Mouse (Mus musculus) spleen, postnatal 14 days (tissue): Measurements from ENCODE around the gene Celsr1.

Experiments used
- DNase-seq, 2 experiments: peaks; one replicate each; pipeline ENCODE4 v3.0.0; 2021 to 2022; ENCODE audit warnings: low spot score in 2 of 2

Gene Celsr1

DNA sequence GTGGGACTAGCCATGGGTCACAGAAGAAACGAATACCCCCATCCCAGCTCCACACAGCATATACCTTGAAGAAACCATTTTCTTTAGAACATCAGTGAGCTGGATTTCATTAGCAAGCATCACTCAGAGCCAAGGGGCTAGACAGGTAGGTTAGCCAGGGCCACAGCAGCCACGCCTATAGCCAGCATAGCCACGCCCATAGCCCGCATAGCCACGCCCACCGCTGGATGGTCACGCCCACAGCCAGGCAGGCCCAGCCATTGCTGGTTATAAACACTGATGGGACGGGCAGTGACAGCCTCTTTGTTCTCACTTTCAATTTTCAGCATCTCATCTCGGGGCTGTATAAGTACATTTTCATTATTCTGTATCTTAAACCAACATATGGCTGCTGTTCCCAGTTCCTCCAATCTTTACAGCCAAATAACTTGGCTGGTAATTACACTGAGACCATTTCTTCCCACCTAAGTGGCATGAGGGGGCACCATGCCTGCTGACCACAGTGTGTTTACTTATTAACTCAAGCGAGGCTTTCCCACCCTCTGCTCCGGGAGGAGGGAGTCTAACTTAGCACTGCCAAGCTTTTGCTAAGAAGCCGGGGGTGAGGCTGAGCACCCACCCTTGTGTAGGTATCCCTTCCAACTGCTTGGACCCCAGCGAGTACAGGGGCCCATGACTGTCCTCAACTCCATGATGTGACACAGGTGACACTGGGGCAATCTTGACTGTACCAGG is 37.4 kb downstream of the Celsr1 start:
- DNase-seq: peak; percentile 30 to 49

DNA sequence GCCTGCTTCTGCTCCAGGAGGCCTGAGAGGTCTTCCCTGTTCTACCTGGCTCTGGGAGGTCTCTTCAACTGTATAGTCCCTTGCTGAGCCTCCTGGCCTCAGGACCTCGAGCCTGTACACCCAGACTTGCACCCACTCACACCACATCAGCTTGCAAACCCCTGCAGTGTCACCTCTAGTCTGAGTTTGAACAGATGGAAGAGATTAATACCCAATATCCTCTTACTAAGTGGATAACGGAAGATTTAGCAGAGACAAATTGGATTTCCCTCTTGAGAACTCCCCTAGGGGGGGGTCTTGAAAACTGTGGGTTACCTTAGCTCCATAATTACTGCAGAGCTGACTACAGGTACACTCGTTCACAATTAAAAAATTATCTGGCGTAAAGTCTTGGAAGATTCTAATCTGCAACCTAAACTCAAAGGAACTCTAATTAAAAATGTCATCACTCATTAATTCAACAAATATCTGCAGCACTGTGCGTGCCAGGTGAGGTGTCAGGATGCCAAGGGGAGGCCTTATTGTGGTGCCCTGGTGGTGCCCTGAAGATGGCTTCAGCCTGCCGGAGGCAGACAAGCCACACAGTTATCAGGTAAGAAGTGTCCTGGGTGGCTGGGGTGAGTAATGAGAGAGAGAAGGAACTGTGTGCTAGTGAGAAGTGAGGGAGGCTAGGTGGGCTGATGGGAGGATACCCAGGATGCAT is 38.5 kb downstream of the Celsr1 start:
- DNase-seq: no peak

- no peak for DNase-seq
Measured at GRCm38 (mm10) chr15:85993931-85994583, 39.5 kb downstream of the Celsr1 start.

DNA sequence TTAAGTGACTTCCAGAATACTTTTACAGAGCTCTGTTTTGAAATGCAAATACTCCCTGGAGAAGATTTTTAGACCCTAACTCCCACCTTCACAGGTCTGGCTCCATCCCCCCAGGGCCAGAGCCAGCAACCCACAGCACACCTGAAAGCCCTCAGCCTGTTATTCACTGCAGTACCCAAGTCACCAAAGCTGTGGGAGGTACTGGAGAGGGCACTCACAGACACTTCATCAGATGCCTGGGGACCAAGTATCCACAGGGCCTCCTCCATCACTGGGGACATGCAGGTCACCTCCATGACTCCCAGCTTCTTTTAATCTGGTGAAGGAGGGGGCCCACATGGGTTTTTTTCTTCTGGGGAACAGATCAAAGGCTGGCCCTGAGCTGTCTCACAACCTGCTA is 40.2 kb downstream of the Celsr1 start:
- no peak for DNase-seq

DNA sequence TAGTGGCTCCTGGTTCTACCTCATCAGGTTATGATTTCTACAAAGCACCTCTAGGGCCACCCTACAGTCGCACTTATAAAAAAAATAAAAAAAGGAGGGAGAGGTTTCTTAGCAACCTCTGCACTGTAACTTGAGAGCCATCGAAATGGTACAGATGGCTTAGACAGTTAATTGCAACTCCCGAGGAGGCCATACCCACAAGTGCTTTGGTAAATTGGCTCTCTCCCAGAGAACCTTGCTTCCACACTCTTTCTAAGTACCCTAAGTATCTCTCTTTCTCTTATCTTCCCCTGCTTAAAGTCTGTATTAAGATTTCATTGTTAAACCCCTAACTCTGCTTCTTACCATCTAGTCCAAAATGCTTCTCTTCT is 41.5 kb downstream of the Celsr1 start:
- DNase-seq: no peak

- DNase-seq: no peak
Measured at GRCm38 (mm10) chr15:85991453-85992124, 42.0 kb downstream of the Celsr1 start.

DNA sequence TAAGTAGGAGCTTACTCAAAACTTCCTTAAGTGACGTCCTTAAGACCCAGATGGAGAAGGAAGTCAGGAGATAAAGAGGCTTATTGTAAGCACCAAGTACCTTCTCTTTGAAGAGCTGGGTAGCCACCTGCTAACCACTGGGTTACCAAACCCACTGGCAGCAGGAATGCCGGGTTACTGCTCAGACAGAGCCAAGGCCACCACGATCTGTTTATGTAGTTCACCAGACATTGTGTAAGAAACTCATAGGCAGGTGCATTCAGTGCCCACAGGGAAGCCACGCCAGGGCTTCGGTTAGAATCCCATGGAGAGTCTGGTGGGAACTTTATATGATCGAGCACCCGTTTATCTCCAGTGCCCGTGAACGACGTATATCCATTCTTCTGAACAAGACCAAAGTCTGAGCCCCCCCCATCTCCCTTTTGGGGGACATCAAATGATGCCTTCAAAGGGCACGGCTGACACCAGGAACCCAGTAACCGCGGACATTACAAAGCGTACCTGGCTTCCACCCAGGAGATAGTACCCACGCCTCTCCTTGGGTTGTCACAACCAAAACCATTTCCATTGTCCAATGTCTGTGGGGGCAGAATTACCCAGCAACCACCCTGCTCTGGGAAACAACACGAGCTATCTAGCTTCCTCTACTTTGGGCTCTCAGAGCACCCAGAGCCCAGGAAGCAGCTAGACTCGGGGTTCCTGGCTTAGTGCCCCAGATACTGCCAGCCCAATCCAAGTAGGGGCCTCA is 42.7 kb downstream of the Celsr1 start:
- no peak for DNase-seq

- DNase-seq: no peak
Measured at GRCm38 (mm10) chr15:85987896-85988295, 45.7 kb downstream of the Celsr1 start.

DNA sequence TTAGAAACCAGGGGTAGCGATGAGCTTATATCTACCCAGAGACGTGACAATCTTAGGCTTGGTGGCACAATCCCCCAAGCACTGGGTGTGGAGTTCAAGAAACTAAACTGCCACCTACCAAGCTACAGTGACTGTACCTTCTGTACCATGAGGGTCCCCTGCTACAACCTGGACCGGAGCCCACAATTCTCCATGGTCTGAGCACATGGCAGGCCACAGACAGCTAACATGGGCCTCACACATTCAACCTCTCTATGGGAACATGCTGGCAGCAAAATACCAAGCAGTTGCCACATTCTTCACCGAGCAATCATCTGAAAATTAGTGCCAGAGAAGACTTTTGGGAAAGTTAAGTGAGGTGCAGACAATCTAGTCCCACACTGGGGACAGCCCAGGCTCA is 47.4 kb downstream of the Celsr1 start:
- no peak for DNase-seq

DNA sequence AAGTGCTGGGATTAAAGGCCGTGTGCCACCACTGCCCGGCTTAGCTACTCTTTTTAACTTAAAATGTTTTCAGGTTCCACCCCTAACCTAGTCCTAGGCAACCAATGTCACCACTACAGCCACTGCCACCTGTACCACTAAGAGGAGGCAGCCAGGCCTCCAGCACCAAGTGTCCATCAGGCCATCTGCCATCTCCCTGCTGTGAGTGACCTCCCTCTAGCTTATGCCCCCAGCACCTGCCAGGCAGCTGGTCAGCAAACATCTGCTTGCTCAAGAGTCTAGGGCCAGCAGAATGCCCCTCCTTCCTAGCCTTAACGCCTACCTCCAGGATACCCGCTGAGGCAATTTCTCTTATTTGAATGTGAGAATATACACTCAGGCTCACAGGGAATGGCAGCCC is 48.0 kb downstream of the Celsr1 start:
- no peak for DNase-seq

DNA sequence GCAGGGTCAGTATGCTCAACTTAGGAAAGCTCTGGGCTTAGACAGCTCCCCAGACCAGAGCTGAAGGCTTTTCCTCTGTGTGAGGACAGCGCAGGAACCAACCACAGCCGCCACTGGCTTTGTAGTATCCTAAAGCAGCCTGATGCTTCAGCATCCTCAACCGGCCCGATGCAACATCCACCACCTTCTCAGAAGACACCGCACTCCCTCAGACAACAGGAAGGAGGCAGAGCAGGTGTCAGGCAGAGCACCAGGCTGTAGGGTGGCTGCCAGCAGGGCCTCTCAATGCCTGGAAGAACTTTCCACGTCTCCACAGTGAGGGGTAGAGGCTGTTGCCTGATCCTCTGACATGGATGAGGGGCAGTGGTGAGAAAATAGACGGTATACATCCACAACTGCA is 50.4 kb downstream of the Celsr1 start:
- no peak for DNase-seq

DNA sequence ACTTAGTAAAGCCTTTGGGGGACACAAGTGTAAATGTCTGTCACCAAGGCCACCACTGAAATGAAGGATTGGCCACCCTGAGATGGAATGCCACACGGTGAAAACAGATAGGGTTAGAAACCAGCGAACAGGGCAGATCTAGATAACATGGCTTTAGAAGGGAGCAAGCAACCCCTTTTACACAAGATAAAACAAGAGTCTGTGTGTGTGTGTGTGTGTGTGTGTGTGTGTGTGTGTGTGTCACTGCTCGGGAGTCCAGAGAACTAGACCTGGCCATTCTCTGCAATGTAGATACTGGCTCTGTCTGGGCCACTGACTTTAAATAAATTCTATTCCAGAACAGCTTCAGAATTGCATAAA is 51.2 kb downstream of the Celsr1 start:
- DNase-seq: no peak

DNA sequence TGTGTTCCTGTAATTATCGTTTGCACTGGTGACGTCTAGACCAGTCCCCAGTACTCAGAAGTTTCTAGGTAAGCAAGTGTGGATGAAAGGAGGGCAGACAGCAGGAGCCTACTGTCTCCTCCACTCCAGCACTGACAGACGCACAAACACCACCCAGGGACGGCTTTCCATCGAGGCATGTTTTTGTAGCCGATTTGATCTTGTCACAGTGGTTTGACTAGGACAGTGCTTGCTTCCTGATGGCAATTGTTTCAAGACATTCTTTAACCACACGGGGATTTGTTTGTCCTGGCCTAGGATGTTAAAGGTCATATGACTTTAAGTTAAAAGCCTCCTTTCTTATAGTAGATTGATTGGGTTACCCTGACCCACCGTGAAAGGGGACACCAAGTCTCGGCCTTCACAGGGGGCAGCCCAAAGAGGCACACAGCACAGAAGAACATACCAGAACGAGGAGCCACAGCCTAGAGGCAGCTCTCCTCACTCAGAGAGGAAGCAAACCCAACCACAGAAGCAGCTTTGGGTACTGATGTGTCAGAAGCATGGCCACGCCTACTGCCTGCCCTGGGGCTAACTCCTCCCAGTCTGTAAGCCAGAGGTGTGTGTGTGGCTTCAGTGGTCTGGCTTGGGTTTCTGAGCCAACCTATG is 51.7 kb downstream of the Celsr1 start:
- DNase-seq: peak; percentile 51 to 70

DNA sequence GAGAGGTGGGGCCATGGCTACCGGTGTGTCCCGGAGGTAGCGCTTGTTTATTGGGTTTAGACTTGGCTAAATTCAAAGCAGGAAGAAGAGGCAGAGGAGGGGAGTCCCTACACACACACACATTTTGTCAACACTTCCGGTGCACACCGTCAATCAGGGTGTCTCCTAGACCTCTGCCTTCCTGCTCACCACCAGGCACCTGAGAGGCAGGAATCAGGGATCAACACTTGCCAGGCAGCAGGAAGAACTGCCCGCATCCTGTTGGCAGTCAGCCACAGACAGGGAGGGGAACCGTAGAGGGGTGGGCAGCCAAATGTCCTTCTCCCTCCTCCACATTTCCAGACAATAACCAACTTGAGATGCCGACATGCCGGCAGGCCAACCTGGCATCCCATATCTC is 56.5 kb downstream of the Celsr1 start:
- DNase-seq: no peak

GRCm38 (mm10) chr15:85975746-85976145 is 57.8 kb downstream of the Celsr1 start:
- DNase-seq: no peak

- DNase-seq: no peak
Measured at GRCm38 (mm10) chr15:85971596-85971995, 62.0 kb downstream of the Celsr1 start.

- no peak for DNase-seq
Measured at GRCm38 (mm10) chr15:85970441-85970840, 63.1 kb downstream of the Celsr1 start.

DNA sequence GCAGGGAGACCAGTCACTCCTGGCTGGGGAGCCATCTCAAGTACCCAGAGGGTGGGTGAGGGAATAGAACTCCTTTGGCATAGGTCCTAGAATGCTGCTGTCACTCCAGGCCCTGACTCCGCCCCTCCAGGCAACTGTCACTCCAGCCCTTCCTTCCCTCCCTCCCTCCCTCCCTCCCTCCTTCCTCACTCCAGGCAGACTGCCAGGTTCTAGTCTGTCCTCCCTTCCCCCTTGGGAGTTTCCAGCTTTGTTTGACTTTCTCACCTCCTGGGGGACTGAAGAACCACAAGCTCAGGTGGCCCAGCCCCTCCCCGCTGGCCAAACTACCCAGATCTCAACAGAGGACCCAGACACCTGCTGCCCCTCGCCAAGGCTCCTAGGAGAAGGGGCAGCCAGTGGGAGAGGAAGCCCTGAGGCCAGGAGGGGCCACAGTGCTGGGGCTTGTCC is 63.8 kb downstream of the Celsr1 start:
- DNase-seq: no peak

DNA sequence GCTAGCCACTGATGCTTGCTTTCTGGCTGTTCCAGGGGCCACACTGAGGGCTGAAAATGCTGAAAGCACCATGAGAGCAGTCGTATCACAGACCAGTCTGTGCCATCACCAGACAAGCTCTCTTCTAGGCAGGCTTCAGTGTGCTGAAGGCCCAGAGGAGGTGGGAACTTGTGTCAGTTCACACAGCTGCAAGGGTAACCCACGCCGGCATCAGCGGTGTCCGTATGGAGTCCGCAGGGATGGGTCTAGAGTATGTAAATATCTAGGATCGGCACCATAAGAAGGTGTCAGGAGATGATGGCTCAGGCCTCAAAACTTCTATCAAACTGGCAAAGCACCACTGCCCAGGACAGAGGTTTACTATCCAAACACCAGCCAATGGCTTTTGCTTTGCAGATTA is 64.3 kb downstream of the Celsr1 start:
- no peak for DNase-seq

DNA sequence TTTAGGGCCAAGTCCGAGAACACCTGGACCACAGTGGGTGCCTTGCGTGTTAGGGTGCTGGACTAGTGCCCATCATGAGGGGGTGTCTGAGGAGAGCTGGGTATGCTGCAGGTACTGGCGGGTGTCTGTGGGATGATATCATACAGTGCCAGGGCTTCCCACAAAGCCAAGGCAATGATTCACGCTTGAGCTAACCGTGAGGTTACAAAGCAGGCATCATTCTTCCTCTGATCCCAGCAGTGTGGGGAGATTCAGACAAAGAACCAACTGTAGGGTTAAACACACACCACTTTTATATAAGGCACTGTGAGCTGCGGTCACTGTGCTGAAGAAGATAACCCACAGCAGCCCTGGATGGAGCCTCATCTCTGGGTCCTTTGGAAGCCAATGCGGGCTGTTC is 67.5 kb downstream of the Celsr1 start:
- no peak for DNase-seq

- DNase-seq: no peak
Measured at GRCm38 (mm10) chr15:85963279-85963840, 70.2 kb downstream of the Celsr1 start.
